Mouse (Mus musculus) ES-Bruce4 (cell line): ENCODE measurements around the gene Cfc1. TPM values are rescaled to one million over a fixed set of nuclear protein-coding genes. Genes with fewer than 3 reads are reported as not detected.
A peak's percentile ranks its signal among the peaks of the same experiment; 100 is the strongest.

Experiments used
- H3K27ac ChIP-seq: 2 replicates; pipeline ENCODE4 v1.5.1; 2012; ENCODE audit warnings: low read length, inconsistent platforms; ENCODE audit not compliant: insufficient read depth
- H3K27me3 ChIP-seq: 2 replicates; pipeline ENCODE4 v1.6.1; 2012; ENCODE audit warnings: mild to moderate bottlenecking, low read length, inconsistent platforms; ENCODE audit not compliant: control insufficient read depth, poor library complexity, insufficient read depth, severe bottlenecking
- H3K36me3 ChIP-seq: 2 replicates; pipeline ENCODE4 v1.6.1; 2012; ENCODE audit warnings: inconsistent platforms, mild to moderate bottlenecking, low read length, moderate library complexity; ENCODE audit not compliant: control insufficient read depth, poor library complexity, insufficient read depth, severe bottlenecking
- H3K4me1 ChIP-seq: one replicate; pipeline ENCODE4 v1.8.1; 2011; ENCODE audit warnings: low read length; ENCODE audit not compliant: control insufficient read depth, insufficient read depth
- H3K4me3 ChIP-seq: 2 replicates; pipeline ENCODE4 v1.5.1; 2011; ENCODE audit warnings: low read depth, mild to moderate bottlenecking, low read length
- H3K9ac ChIP-seq: 2 replicates; pipeline ENCODE4 v1.6.1; 2012; ENCODE audit warnings: low read depth, mild to moderate bottlenecking, inconsistent platforms; ENCODE audit not compliant: poor library complexity, severe bottlenecking
- H3K9me3 ChIP-seq: replicated peaks from 2 replicates; pipeline ENCODE4 v1.6.1; 2012; ENCODE audit warnings: mild to moderate bottlenecking, low read length, inconsistent platforms; ENCODE audit not compliant: control insufficient read depth, poor library complexity, insufficient read depth, severe bottlenecking
- CTCF ChIP-seq: IDR thresholded peaks from one replicate; pipeline ENCODE4 v1.8.1; 2011; ENCODE audit warnings: low read depth, low read length
- EP300 ChIP-seq: IDR thresholded peaks from 2 replicates; pipeline ENCODE4 v1.6.1; 2011; ENCODE audit warnings: low read depth, low read length; ENCODE audit not compliant: insufficient read depth
- POLR2A ChIP-seq: IDR thresholded peaks from one replicate; pipeline ENCODE4 v1.8.1; 2011; ENCODE audit warnings: low read length; ENCODE audit not compliant: insufficient read depth
- polyA plus RNA-seq: library from polyadenylated mRNA; stranded (reverse); fragments of >200 nt; gene quantifications from 2 replicates; pipeline ENCODE4 v1.2.4, GENCODE M21; 2011; ENCODE audit warnings: low read depth; ENCODE audit not compliant: missing spikeins, insufficient read depth, insufficient read length

Gene Cfc1
- polyA plus RNA-seq, 1 experiment = 1.8 TPM

- Histone ChIP-seq H3K36me3 (no peaks in the 10 kb centered on the region), H3K27ac (no peak overlapping the region), H3K9ac (no peak overlapping the region)
These were observed 46.8 kb downstream of the Cfc1 start for GRCm38 (mm10) chr1:34582218-34582617.

DNA sequence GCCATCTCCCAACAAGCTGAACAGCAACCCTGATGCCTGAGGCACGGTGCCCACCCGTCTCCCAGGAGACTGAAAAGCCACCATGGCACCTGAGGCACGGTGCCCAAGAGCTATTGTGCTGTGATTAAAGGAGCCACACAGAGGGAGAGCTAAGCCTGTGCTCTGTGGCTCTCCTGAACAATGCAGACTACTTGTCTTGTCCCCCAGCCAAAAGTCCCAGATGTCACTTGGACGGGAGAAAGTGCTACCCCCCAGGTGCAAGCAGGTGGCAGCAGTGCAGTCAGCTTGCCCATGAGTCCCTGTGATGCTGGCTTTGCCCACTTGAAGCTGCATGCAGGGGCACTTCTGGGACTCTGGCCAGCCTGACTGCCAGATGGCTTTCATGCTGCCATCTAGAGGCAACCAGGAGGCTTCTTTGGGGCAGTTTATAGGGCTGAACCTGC lies 48.4 kb downstream of the Cfc1 start:
- Histone ChIP-seq H3K27ac (no peak overlapping the region), H3K27me3 (no peaks in the 10 kb centered on the region), H3K4me1 (peaks cover 2% of the 10 kb centered on the region), H3K36me3 (no peaks in the 10 kb centered on the region), H3K9ac (no peak overlapping the region), H3K9me3 (no peaks in the 10 kb centered on the region), H3K4me3 (no peak overlapping the region)
- no peak for TF ChIP-seq POLR2A
- peak; percentile 23 for TF ChIP-seq CTCF

More at GRCm38 (mm10) chr1:34582218-34582617, 46.8 kb downstream of the Cfc1 start:
- Histone ChIP-seq H3K27me3 (no peaks in the 10 kb centered on the region; the same call in 1 of the 2 replicates), H3K9me3 (no peaks in the 10 kb centered on the region), H3K4me3 (no peak overlapping the region), H3K4me1 (peaks cover 4% of the 10 kb centered on the region)
- no peak for TF ChIP-seq EP300
- no peak for TF ChIP-seq POLR2A
- TF ChIP-seq CTCF = no peak

GRCm38 (mm10) chr1:34584736-34585135 lies 49.3 kb downstream of the Cfc1 start:
- Histone ChIP-seq H3K36me3 (no peaks in the 10 kb centered on the region), H3K27ac (no peak overlapping the region), H3K27me3 (no peaks in the 10 kb centered on the region), H3K4me3 (no peak overlapping the region), H3K9ac (no peak overlapping the region), H3K9me3 (no peaks in the 10 kb centered on the region), H3K4me1 (peaks cover 2% of the 10 kb centered on the region)
- TF ChIP-seq CTCF (no peak), POLR2A (no peak), EP300 (no peak)

DNA sequence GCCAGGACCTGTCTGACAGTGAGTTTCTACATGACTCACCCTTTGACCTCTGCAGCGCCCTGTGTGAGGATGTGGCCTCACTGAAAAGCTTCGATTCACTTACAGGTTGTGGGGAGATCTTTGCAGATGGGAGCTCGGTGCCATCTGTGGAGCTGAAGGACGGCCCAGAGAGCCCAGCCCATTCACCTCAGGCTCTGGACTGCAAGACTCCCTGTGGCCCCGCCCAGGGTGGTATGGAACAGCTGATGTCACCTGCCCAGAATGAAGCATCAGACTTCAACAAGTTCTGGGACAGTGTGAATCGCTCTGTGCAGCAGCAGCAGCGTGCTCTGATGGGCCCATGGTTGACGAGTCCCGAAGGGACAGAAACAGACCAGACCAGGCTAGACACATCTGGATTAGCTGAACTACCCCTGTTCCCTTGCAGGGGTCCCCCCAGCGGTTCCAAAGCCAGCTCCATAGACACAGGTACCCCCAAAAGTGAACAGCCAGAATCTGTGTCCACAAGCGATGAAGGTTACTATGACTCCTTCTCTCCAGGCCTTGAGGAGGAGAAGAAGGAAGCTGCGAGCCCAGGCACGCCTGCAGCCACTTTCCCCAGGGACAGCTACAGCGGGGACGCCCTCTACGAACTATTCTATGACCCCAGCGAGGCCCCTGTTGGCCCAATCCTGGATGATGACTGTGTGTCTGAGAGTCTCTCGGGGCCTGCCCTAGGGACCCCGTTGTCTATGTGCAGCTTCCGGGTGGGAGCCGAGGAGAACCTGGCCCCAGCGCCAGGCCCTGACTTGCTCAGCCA lies 52.0 kb downstream of the Cfc1 start:
- H3K27me3 ChIP-seq = no peaks in the 10 kb centered on the region
- H3K9me3 ChIP-seq = no peaks in the 10 kb centered on the region
- H3K27ac ChIP-seq = no peak overlapping the region
- H3K9ac ChIP-seq = no peak overlapping the region
- H3K4me3 ChIP-seq = no peak overlapping the region
- no peaks in the 10 kb centered on the region for H3K4me1 ChIP-seq
- no peak for TF ChIP-seq CTCF
- TF ChIP-seq POLR2A = no peak
- no peak for TF ChIP-seq EP300
- no peaks in the 10 kb centered on the region for H3K36me3 ChIP-seq

Other genes with a start within 250 kb of the Cfc1 start
- 15.5 and 15.6 TPM in 2 replicates for gene Ccdc115, start 96.0 kb upstream of the Cfc1 start, polyA plus RNA-seq
- 42.2 and 49.2 TPM in 2 replicates for gene Imp4, start 95.8 kb upstream of the Cfc1 start, polyA plus RNA-seq
- gene Ptpn18, start 75.9 kb upstream of the Cfc1 start, polyA plus RNA-seq = 3.2 and 5.6 TPM in 2 replicates
- not detected in 2 replicates for gene Prss39, start 37.2 kb upstream of the Cfc1 start, polyA plus RNA-seq
- not detected in 2 replicates for gene Prss40, start 25.3 kb downstream of the Cfc1 start, polyA plus RNA-seq
- gene Amer3, start 44.0 kb downstream of the Cfc1 start, polyA plus RNA-seq = not detected in 2 replicates